Mouse (Mus musculus) testis, adult 10 weeks (tissue): ENCODE results near the gene Esrra. TPM values are rescaled to one million over a fixed set of nuclear protein-coding genes. Genes with fewer than 3 reads are reported as not detected.

Experiments used
- polyA plus RNA-seq: library from polyadenylated mRNA; stranded (reverse); fragments of 350-450 nt; fragmentation: Illumina TruSeq; extraction: RNeasy Lipid Tissue Mini Kit (QIAGEN cat#74804); gene quantifications from one replicate; pipeline ENCODE4 v1.2.3, GENCODE M21; 2014; ENCODE audit warnings: low read depth, low replicate concordance

Esrra gene
- 0.91 TPM for polyA plus RNA-seq

GRCm38 (mm10) chr19:6921647-6922567, at the start of gene Esrra:
Gene Esrra (minus strand): TSS chr19:6921813.

GRCm38 (mm10) chr19:6942249-6942691, 20.7 kb upstream of the Esrra start, which contains the start of gene Gpr137:
Gene Gpr137 (minus strand): TSS chr19:6942480.

GRCm38 (mm10) chr19:6941372-6942248, 20.0 kb upstream of the Esrra start, which contains the start of gene Bad:
Gene Bad (plus strand): TSS chr19:6941861.

GRCm38 (mm10) chr19:6934195-6934977, 12.8 kb upstream of the Esrra start, which contains the start of gene Kcnk4:
Gene Kcnk4 (minus strand): TSS chr19:6934515.

GRCm38 (mm10) chr19:6925307-6925573, 3.6 kb upstream of the Esrra start, which contains the start of gene Catsperz:
Gene Catsperz (minus strand): TSS chr19:6925380.

GRCm38 (mm10) chr19:6909507-6910289, 11.9 kb downstream of the Esrra start, which contains the start of the genes Trmt112 and Prdx5:
Gene Trmt112 (plus strand): TSS chr19:6909698.
Gene Prdx5 (minus strand): TSS chr19:6910106.

Other genes with a start within 250 kb of the Esrra start
- 0.55 TPM for gene Rps6ka4, start 81.2 kb downstream of the Esrra start, polyA plus RNA-seq
- gene Ccdc88b, start 63.6 kb downstream of the Esrra start, polyA plus RNA-seq: 0.10 TPM
- gene Trmt112, start 12.1 kb downstream of the Esrra start, polyA plus RNA-seq: 18.9 TPM
- gene Prdx5, start 11.7 kb downstream of the Esrra start, polyA plus RNA-seq: 16.4 TPM
- 264 TPM for gene Catsperz, start 3.6 kb upstream of the Esrra start, polyA plus RNA-seq
- 0.41 TPM for gene Kcnk4, start 12.7 kb upstream of the Esrra start, polyA plus RNA-seq
- gene Bad, start 20.0 kb upstream of the Esrra start, polyA plus RNA-seq: 2.3 TPM
- gene Gpr137, start 20.7 kb upstream of the Esrra start, polyA plus RNA-seq: 1.9 TPM
- 11.3 TPM for gene Ppp1r14b, start 53.2 kb upstream of the Esrra start, polyA plus RNA-seq
- 1.5 TPM for gene Plcb3, start 54.7 kb upstream of the Esrra start, polyA plus RNA-seq
- 3.5 TPM for gene Fkbp2, start 58.7 kb upstream of the Esrra start, polyA plus RNA-seq
- 1.4 TPM for gene Vegfb, start 65.8 kb upstream of the Esrra start, polyA plus RNA-seq
- gene Dnajc4, start 70.8 kb upstream of the Esrra start, polyA plus RNA-seq: 2.3 TPM
- gene Nudt22, start 74.3 kb upstream of the Esrra start, polyA plus RNA-seq: not detected
- 0.63 TPM for gene Trpt1, start 74.3 kb upstream of the Esrra start, polyA plus RNA-seq
- gene Fermt3, start 97.7 kb upstream of the Esrra start, polyA plus RNA-seq: not detected
- gene Stip1, start 118.2 kb upstream of the Esrra start, polyA plus RNA-seq: 79.5 TPM
- 5.6 TPM for gene Macrod1, start 135.0 kb upstream of the Esrra start, polyA plus RNA-seq
- gene Flrt1, start 183.9 kb upstream of the Esrra start, polyA plus RNA-seq: 1.2 TPM